Mouse (Mus musculus): ENCODE data around the gene Tns3.

DNA sequence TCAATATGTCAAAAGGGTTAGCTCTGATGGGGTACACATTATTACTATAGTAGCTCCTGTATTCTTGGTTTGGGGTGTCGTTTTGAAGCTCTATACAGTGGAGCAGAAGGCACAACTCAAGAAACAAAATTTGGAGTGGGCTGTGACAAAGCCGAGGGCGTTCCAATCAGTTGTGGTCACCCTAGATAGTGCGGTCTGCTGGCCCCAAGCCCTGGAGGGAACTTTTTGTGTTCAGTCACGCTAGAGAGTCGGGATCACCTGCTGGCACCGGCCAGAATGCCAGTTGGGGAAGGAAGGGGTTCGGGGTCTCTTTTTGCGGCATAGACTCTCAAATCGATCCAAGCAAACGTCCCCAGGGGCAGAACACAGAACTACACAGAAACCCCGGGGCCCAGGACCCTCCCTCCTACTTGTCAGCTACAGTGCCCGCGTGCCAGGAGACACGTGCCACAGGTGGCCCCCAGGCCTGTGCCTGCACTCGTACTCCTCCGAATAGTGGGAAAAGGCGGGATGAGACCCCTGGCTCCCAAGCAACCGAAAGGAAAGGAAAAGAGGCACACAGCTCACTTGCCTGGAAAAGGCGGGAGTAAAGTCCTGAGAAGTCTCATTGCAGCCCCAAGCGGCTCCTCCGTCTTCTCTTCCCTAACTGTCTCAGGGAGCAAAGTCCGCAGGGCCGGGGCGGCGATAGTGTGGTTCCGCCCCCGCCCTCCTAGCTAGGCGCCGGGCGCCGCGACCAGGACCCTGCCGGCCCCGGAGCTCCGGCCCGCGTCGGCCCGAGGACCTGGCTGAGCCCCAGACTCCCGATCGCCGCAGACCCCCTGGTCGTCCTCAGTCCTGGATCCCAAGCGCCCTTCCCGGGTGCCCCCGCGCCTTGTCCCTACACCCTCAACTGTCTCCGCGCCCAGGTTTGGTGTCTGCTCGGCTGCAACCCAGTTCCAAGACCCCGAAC is 617 bp downstream of the Tns3 start:
- TF ChIP-seq POLR2A (IDR thresholded peaks at IDR 0.05; ENCODE audit: insufficient read length, low read depth): peak; percentile 5
- no peak for TF ChIP-seq POLR2AphosphoS2 (IDR thresholded peaks at IDR 0.05; ENCODE audit: insufficient read length, low read depth)
